9 mouse cellular contexts compared by ENCODE assay signal in genomic region chr14:34502475-34503324, GRCm38 (mm10). TPM values are rescaled to one million over a fixed set of nuclear protein-coding genes. Genes with fewer than 3 reads are reported as not detected.
DNase-seq lines count a peak whose midpoint lies in the region; ATAC-seq and TF ChIP-seq lines count a peak whose summit lies in the region.
"Had no signal": no experiment of that assay in that cellular context is flagged by ENCODE, and none has a peak within 500 bp of the region (broad histone marks: within the 10 kb centered on the region; RNA-seq: fewer than 3 reads in every experiment).

No protein-coding gene starts in this region.

- under 1% methylated on average over 92 of the region's 115 CpGs for WGBS in hindbrain, embryonic 12.5 days
- under 1% methylated on average over 43 of the region's 115 CpGs for WGBS in lung, postnatal 0 days

- H3K27ac ChIP-seq in hindbrain, embryonic 12.5 days: peak overlapping the region; percentile 96
- peak overlapping the region; percentile 97 for H3K27ac ChIP-seq in lung, postnatal 0 days (ENCODE audit: low read length)

- ATAC-seq in hindbrain, embryonic 12.5 days (ENCODE audit: low FRiP score): peak; percentile 92
- ATAC-seq in lung, postnatal 0 days: peak; percentile 93

- no peak for TF ChIP-seq EP300 in lung, postnatal 0 days (IDR thresholded peaks at IDR 0.05)

- peak overlapping the region; percentile 96 for H3K9ac ChIP-seq in hindbrain, embryonic 12.5 days
- peak overlapping the region; percentile 95 for H3K9ac ChIP-seq in lung, postnatal 0 days (replicated peaks; ENCODE audit: low read depth)

- H3K36me3 ChIP-seq in hindbrain, embryonic 12.5 days: no peaks in the 10 kb centered on the region
- H3K36me3 ChIP-seq in lung, postnatal 0 days (ENCODE audit: insufficient read depth, low read length): no peaks in the 10 kb centered on the region

- H3K9me3 ChIP-seq in hindbrain, embryonic 12.5 days (replicated peaks): no peaks in the 10 kb centered on the region
- H3K9me3 ChIP-seq in lung, postnatal 0 days (ENCODE audit: low read length): no peaks in the 10 kb centered on the region

- H3K4me2 ChIP-seq in hindbrain, embryonic 12.5 days (replicated peaks): peak overlapping the region; percentile 58
- H3K4me2 ChIP-seq in lung, postnatal 0 days (replicated peaks; ENCODE audit: low read depth, low read length): peak overlapping the region; percentile 86

- no peaks in the 10 kb centered on the region for H3K27me3 ChIP-seq in hindbrain, embryonic 12.5 days
- no peaks in the 10 kb centered on the region for H3K27me3 ChIP-seq in lung, postnatal 0 days (replicated peaks; ENCODE audit: insufficient read depth, low read length)

- peak; percentile 91 for DNase-seq in MN1 (ENCODE audit: low spot score)
- peak; percentile 86 for DNase-seq in cerebellum, adult 9-10 months
- peak; percentile 68 to 82 for DNase-seq in frontal cortex, postnatal 14 days (ENCODE audit: low spot score in 2 of 2)
- peak; percentile 90 to 92 for DNase-seq in layer of hippocampus, postnatal 14 days (ENCODE audit: low spot score in 2 of 2)
- peak; percentile 91 for DNase-seq in lung, postnatal 0 days (ENCODE audit: low spot score)
- peak; percentile 94 for DNase-seq in ovary, postnatal 36 days (ENCODE audit: low spot score)
- peak; percentile 82 for DNase-seq in thymus, postnatal 25 days

- no peak for TF ChIP-seq CTCF in lung, postnatal 0 days (IDR thresholded peaks at IDR 0.05)

- peak overlapping the region; percentile 82 for H3K4me3 ChIP-seq in hindbrain, embryonic 12.5 days
- H3K4me3 ChIP-seq in lung, postnatal 0 days (ENCODE audit: low read depth, low read length): peak overlapping the region; percentile 92

- H3K4me1 ChIP-seq in hindbrain, embryonic 12.5 days: peaks cover 30% of the 10 kb centered on the region
- peaks cover 11% of the 10 kb centered on the region; the same call in 1 of the 2 replicates for H3K4me1 ChIP-seq in lung, postnatal 0 days (ENCODE audit: insufficient read depth, low read depth, low read length)

RNA-seq across cellular contexts. Expression of gene Bmpr1a, which starts 0.4 kb away (rescaled TPM):
- 47.6 and 50.4 TPM in 2 replicates for polyA plus RNA-seq in hindbrain, embryonic 12.5 days (2016; fragmentation: Nextera tagmentation; extraction: Ambion mirVana)
- 10 to 100 TPM; 38.3 to 41.4 TPM for total RNA-seq in layer of hippocampus, postnatal 14 days (2021)
- 19.6 and 20.8 TPM in 2 replicates for polyA plus RNA-seq in lung, postnatal 0 days (2015; fragmentation: Nextera tagmentation; extraction: Ambion mirVana)

RNA-seq across cellular contexts. Expression of gene 9230112D13Rik, which starts 19.9 kb away (rescaled TPM):
- not detected in 2 replicates for polyA plus RNA-seq in hindbrain, embryonic 12.5 days (2016; fragmentation: Nextera tagmentation; extraction: Ambion mirVana)
- not detected for total RNA-seq in layer of hippocampus, postnatal 14 days (2021)
- not detected in 2 replicates for polyA plus RNA-seq in lung, postnatal 0 days (2015; fragmentation: Nextera tagmentation; extraction: Ambion mirVana)
- polyA plus RNA-seq: large intestine, adult 2 months had no signal

Comparison
In these comparisons a context has a peak if more than half of its experiments do, and no peak if none do; other contexts are left out.
1. Peak in every context shown above with its lines: DNase-seq, ATAC-seq, H3K4me3 ChIP-seq and H3K27ac ChIP-seq.